Mouse (Mus musculus): ENCODE measurements around the gene Gm8453. TPM values are rescaled to one million over a fixed set of nuclear protein-coding genes. Genes with fewer than 3 reads are reported as not detected.

The Gm8453 gene
- polyA plus RNA-seq (2014; fragmentation: Illumina TruSeq; extraction: RNeasy Lipid Tissue Mini Kit (QIAGEN cat#74804); ENCODE audit: low read depth, low replicate concordance) = not detected

GRCm38 (mm10) chr7:22229384-22229783, at the start of gene Gm8453:
Gene Gm8453, minus strand, starts transcription at chr7:22229484.

GRCm38 (mm10) chr7:22201164-22201563, 28.1 kb downstream of the Gm8453 start, which contains the start of gene Gm8653:
Gene Gm8653, minus strand, starts transcription at chr7:22201264.

GRCm38 (mm10) chr7:22189077-22189476, 40.2 kb downstream of the Gm8453 start, which contains the start of gene Vmn1r143:
Gene Vmn1r143, plus strand, starts transcription at chr7:22189377.

Other genes starting within 250 kb of the Gm8453 start
- not detected for gene Vmn1r137, start 234.9 kb downstream of the Gm8453 start, polyA plus RNA-seq (2014; fragmentation: Illumina TruSeq; extraction: RNeasy Lipid Tissue Mini Kit (QIAGEN cat#74804); ENCODE audit: low read depth, low replicate concordance)
- not detected for gene Vmn1r138, start 200.6 kb downstream of the Gm8453 start, polyA plus RNA-seq (2014; fragmentation: Illumina TruSeq; extraction: RNeasy Lipid Tissue Mini Kit (QIAGEN cat#74804); ENCODE audit: low read depth, low replicate concordance)
- gene Gm6176, start 173.2 kb downstream of the Gm8453 start, polyA plus RNA-seq (2014; fragmentation: Illumina TruSeq; extraction: RNeasy Lipid Tissue Mini Kit (QIAGEN cat#74804); ENCODE audit: low read depth, low replicate concordance) = not detected
- not detected for gene Vmn1r139, start 160.4 kb downstream of the Gm8453 start, polyA plus RNA-seq (2014; fragmentation: Illumina TruSeq; extraction: RNeasy Lipid Tissue Mini Kit (QIAGEN cat#74804); ENCODE audit: low read depth, low replicate concordance)
- not detected for gene Gm16451, start 111.2 kb downstream of the Gm8453 start, polyA plus RNA-seq (2014; fragmentation: Illumina TruSeq; extraction: RNeasy Lipid Tissue Mini Kit (QIAGEN cat#74804); ENCODE audit: low read depth, low replicate concordance)
- gene Gm10666, start 94.7 kb downstream of the Gm8453 start, polyA plus RNA-seq (2014; fragmentation: Illumina TruSeq; extraction: RNeasy Lipid Tissue Mini Kit (QIAGEN cat#74804); ENCODE audit: low read depth, low replicate concordance) = not detected
- gene Vmn1r142, start 65.4 kb downstream of the Gm8453 start, polyA plus RNA-seq (2014; fragmentation: Illumina TruSeq; extraction: RNeasy Lipid Tissue Mini Kit (QIAGEN cat#74804); ENCODE audit: low read depth, low replicate concordance) = not detected
- gene Vmn1r143, start 40.1 kb downstream of the Gm8453 start, polyA plus RNA-seq (2014; fragmentation: Illumina TruSeq; extraction: RNeasy Lipid Tissue Mini Kit (QIAGEN cat#74804); ENCODE audit: low read depth, low replicate concordance) = not detected
- gene Gm8653, start 28.2 kb downstream of the Gm8453 start, polyA plus RNA-seq (2014; fragmentation: Illumina TruSeq; extraction: RNeasy Lipid Tissue Mini Kit (QIAGEN cat#74804); ENCODE audit: low read depth, low replicate concordance) = not detected
- not detected for gene Gm4187, start 100.2 kb upstream of the Gm8453 start, polyA plus RNA-seq (2014; fragmentation: Illumina TruSeq; extraction: RNeasy Lipid Tissue Mini Kit (QIAGEN cat#74804); ENCODE audit: low read depth, low replicate concordance)
- not detected for gene Gm8660, start 141.6 kb upstream of the Gm8453 start, polyA plus RNA-seq (2014; fragmentation: Illumina TruSeq; extraction: RNeasy Lipid Tissue Mini Kit (QIAGEN cat#74804); ENCODE audit: low read depth, low replicate concordance)
- not detected for gene Vmn1r148, start 184.1 kb upstream of the Gm8453 start, polyA plus RNA-seq (2014; fragmentation: Illumina TruSeq; extraction: RNeasy Lipid Tissue Mini Kit (QIAGEN cat#74804); ENCODE audit: low read depth, low replicate concordance)
- gene Vmn1r149, start 208.7 kb upstream of the Gm8453 start, polyA plus RNA-seq (2014; fragmentation: Illumina TruSeq; extraction: RNeasy Lipid Tissue Mini Kit (QIAGEN cat#74804); ENCODE audit: low read depth, low replicate concordance) = not detected
- gene Gm10665, start 234.6 kb upstream of the Gm8453 start, polyA plus RNA-seq (2014; fragmentation: Illumina TruSeq; extraction: RNeasy Lipid Tissue Mini Kit (QIAGEN cat#74804); ENCODE audit: low read depth, low replicate concordance) = not detected